Mouse (Mus musculus) E14TG2a.4 (cell line): ENCODE results near the gene Scrn3.

Source experiments
- H3K27me3 ChIP-seq: 2 replicates; pipeline ENCODE4 v1.6.1; 2014; ENCODE audit warnings: low read length, control low read depth; ENCODE audit not compliant: insufficient read depth
- H3K36me3 ChIP-seq: 2 replicates; pipeline ENCODE4 v1.6.1; 2014; ENCODE audit warnings: low read length, control low read depth; ENCODE audit not compliant: insufficient read depth
- H3K4me1 ChIP-seq: replicated peaks from 2 replicates; pipeline ENCODE4 v1.6.1; 2014; ENCODE audit warnings: low read depth, low read length, control low read depth
- H3K4me3 ChIP-seq: replicated peaks from 2 replicates; pipeline ENCODE4 v1.5.1; 2014; ENCODE audit warnings: mild to moderate bottlenecking, low read length
- H3K9me3 ChIP-seq: 2 replicates; pipeline ENCODE4 v1.6.1; 2014; ENCODE audit warnings: low read length, control low read depth
- CTCF ChIP-seq: conservative IDR thresholded peaks from 2 replicates; pipeline ENCODE4 v1.5.1; 2014; ENCODE audit warnings: low read length
- NANOG ChIP-seq: IDR thresholded peaks from 2 replicates; pipeline ENCODE4 v1.6.1; 2014; ENCODE audit warnings: borderline replicate concordance, low read length, mixed read lengths
- POU5F1 ChIP-seq: IDR thresholded peaks from 2 replicates; pipeline ENCODE4 v1.6.1; 2014; ENCODE audit warnings: low read length, borderline replicate concordance

Gene Scrn3

GRCm38 (mm10) chr2:73298154-73298553, 14.2 kb upstream of the Scrn3 start:
- TF ChIP-seq POU5F1 (no peak), CTCF (no peak), NANOG (no peak)

GRCm38 (mm10) chr2:73298841-73299240, 13.6 kb upstream of the Scrn3 start:
- peaks cover 5% of the 10 kb centered on the region for H3K4me1 ChIP-seq
- H3K36me3 ChIP-seq = peaks cover 54% of the 10 kb centered on the region
- no peak overlapping the region for H3K4me3 ChIP-seq
- no peaks in the 10 kb centered on the region for H3K9me3 ChIP-seq
- TF ChIP-seq NANOG (no peak), CTCF (no peak), POU5F1 (no peak)
- no peaks in the 10 kb centered on the region for H3K27me3 ChIP-seq

More at GRCm38 (mm10) chr2:73298154-73298553, 14.2 kb upstream of the Scrn3 start:
- H3K4me1 ChIP-seq = peaks cover 5% of the 10 kb centered on the region
- H3K9me3 ChIP-seq = no peaks in the 10 kb centered on the region
- no peaks in the 10 kb centered on the region for H3K27me3 ChIP-seq
- peaks cover 47% of the 10 kb centered on the region for H3K36me3 ChIP-seq
- no peak overlapping the region for H3K4me3 ChIP-seq

DNA sequence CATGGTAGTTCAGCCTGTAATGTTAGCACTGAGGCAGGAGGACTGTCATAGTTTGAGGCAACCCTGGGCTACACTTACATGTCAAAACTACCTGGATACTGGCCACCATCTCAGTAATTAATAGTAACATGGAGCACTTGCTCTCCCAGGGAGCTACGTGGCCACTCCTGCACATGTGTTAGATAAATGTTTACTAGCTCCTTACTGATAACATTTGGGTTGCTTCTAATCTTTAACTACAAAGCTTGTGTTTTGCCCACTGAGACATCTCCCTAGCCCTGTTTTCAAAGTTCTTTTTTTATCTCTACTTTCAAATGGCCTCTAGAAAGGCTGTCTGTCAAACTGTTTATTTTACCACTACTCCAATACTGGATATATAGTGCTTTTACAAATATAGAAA, 10.4 kb upstream of the Scrn3 start:
- H3K4me1 ChIP-seq = no peaks in the 10 kb centered on the region
- H3K9me3 ChIP-seq = no peaks in the 10 kb centered on the region
- no peak for TF ChIP-seq POU5F1
- TF ChIP-seq NANOG = no peak
- TF ChIP-seq CTCF = no peak
- H3K36me3 ChIP-seq = peaks cover 61% of the 10 kb centered on the region
- no peak overlapping the region for H3K4me3 ChIP-seq
- H3K27me3 ChIP-seq = no peaks in the 10 kb centered on the region

- H3K9me3 ChIP-seq = no peaks in the 10 kb centered on the region
- peaks cover 67% of the 10 kb centered on the region for H3K36me3 ChIP-seq
- H3K27me3 ChIP-seq = no peaks in the 10 kb centered on the region
- H3K4me1 ChIP-seq = no peaks in the 10 kb centered on the region
- H3K4me3 ChIP-seq = no peak overlapping the region
- TF ChIP-seq POU5F1 (no peak), NANOG (no peak), CTCF (no peak)
Measured at GRCm38 (mm10) chr2:73302722-73303121, 9.7 kb upstream of the Scrn3 start.

- no peaks in the 10 kb centered on the region for H3K27me3 ChIP-seq
- H3K4me1 ChIP-seq = no peaks in the 10 kb centered on the region
- no peaks in the 10 kb centered on the region for H3K9me3 ChIP-seq
- TF ChIP-seq CTCF (no peak), POU5F1 (no peak), NANOG (no peak)
- H3K36me3 ChIP-seq = peaks cover 79% of the 10 kb centered on the region
- no peak overlapping the region for H3K4me3 ChIP-seq
Measured at GRCm38 (mm10) chr2:73304506-73304905, 7.9 kb upstream of the Scrn3 start.

GRCm38 (mm10) chr2:73306006-73306405, 6.4 kb upstream of the Scrn3 start:
- H3K4me1 ChIP-seq = 0 out of 2 replicates have a peak, but pooled peaks cover 3% of the 10 kb centered on the region

DNA sequence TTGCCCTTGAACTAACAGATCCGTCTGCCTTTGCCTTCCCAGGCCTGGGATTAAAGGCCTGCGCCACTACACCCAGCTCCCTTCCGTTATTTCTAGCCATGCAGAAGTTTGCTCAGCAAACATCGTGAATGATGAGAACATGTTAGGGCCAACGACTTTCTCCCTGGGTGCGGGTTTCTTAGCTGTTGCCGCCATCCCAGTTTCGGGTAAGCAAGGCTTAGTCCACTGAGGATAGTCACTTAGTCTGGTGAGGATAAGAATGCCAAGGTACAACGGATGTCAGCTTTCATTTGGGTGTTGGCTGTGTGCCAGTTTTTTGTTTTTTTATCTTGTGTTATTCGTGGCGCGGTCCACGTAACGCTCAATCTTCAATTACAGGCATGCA, 708 bp downstream of the Scrn3 start:
- no peaks in the 10 kb centered on the region for H3K9me3 ChIP-seq
- TF ChIP-seq POU5F1 = no peak
- TF ChIP-seq CTCF = no peak
- no peak for TF ChIP-seq NANOG
- no peaks in the 10 kb centered on the region for H3K27me3 ChIP-seq
- peak overlapping the region; percentile 100 for H3K4me3 ChIP-seq
- peaks cover 27% of the 10 kb centered on the region for H3K4me1 ChIP-seq
- peaks cover 33% of the 10 kb centered on the region for H3K36me3 ChIP-seq

More at GRCm38 (mm10) chr2:73306006-73306405, 6.4 kb upstream of the Scrn3 start:
- Histone ChIP-seq H3K27me3 (no peaks in the 10 kb centered on the region), H3K9me3 (no peaks in the 10 kb centered on the region), H3K4me3 (no peak overlapping the region), H3K36me3 (peaks cover 84% of the 10 kb centered on the region)
- TF ChIP-seq NANOG = no peak
- TF ChIP-seq POU5F1 = no peak
- TF ChIP-seq CTCF = no peak

DNA sequence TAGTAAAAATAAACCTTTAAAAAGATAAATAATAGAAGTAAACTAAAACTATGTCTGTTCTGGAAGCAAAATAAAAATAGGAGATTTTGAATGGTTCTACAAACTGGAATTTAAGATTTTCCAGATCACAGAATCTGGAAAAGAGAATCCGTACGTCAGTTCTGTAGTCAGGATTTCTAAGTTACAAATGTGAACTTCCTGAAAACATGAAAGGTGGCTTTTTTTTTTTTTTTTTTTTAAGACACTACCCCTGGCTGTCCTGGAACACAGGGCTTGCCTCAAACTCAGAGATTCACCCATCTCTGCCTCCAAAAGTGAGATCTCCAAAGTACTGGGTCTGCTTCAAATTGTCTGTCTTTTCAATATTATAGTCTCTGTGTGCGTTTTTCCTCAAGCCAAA, 1.9 kb downstream of the Scrn3 start:
- Histone ChIP-seq H3K4me1 (peaks cover 27% of the 10 kb centered on the region), H3K9me3 (no peaks in the 10 kb centered on the region), H3K27me3 (no peaks in the 10 kb centered on the region), H3K36me3 (peaks cover 28% of the 10 kb centered on the region), H3K4me3 (no peak overlapping the region)
- no peak for TF ChIP-seq CTCF
- TF ChIP-seq POU5F1 = no peak
- no peak for TF ChIP-seq NANOG

DNA sequence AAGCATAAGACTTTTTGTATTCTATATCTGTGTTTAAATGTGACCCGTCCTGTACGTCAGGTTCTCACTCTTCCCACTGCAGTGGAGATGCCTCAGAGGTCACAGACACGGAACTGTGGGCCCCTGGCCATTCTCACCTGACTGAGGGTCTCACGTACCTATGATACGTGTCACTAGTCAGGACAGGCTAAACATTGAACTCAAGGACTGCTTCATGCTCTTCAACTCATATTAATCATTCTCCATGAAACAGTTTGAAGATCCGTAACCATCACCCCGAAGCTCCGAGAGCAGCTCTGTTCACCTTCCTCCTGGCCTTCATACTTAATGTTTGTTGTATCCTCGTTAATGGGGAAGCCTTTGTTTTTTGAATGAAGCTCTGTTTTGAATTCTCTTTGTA, 5.0 kb downstream of the Scrn3 start:
- TF ChIP-seq NANOG (no peak), POU5F1 (no peak), CTCF (no peak)
- peaks cover 18% of the 10 kb centered on the region for H3K36me3 ChIP-seq
- peaks cover 20% of the 10 kb centered on the region for H3K4me1 ChIP-seq
- H3K9me3 ChIP-seq = no peaks in the 10 kb centered on the region
- H3K4me3 ChIP-seq = no peak overlapping the region
- H3K27me3 ChIP-seq = no peaks in the 10 kb centered on the region
